Mouse (Mus musculus): ENCODE measurements around the gene AC124502.3. TPM values are rescaled to one million over a fixed set of nuclear protein-coding genes. Genes with fewer than 3 reads are reported as not detected.
"Not testable (repeated sequence)": the region's sequence is repeated elsewhere in the genome, so short reads cannot be mapped to it uniquely, and the experiment has no call there.

AC124502.3 gene
- polyA plus RNA-seq, 1 experiment from 2014 or later: 2.4 TPM

DNA sequence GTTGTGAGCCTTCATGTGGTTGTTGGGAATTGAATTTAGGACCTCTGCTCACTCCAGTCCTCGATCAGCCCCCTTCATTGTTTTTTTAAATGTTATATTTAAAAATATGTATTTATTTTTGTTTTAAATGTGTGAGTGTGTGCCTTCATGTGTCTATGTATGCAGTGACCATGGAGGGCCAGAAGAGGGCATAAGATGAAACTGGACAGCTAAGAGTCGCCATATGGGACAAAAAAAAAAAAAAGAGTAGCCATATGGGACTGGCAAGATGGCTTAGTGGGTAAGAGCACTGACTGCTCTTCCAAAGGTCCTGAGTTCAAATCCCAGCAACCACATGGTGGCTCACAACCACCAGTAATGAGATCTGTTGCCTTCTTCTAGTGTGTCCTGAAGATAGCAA, 35.0 kb upstream of the AC124502.3 start:
- not testable (repeated sequence) for ATAC-seq (ENCODE audit: insufficient number of reproducible peaks, insufficient read depth, low FRiP score, low TSS enrichment, low read depth); H3K27ac ChIP-seq; H3K9ac ChIP-seq (replicated peaks); H3K36me3 ChIP-seq; H3K4me2 ChIP-seq; H3K4me3 ChIP-seq (replicated peaks); H3K4me1 ChIP-seq (replicated peaks)
- Histone ChIP-seq H3K27me3 (peaks cover 18% of the 10 kb centered on the region), H3K9me3 (peaks cover 13% of the 10 kb centered on the region; the same call in 1 of the 2 replicates)
- WGBS: 56% methylated on average over 2 of the region's 2 CpGs

DNA sequence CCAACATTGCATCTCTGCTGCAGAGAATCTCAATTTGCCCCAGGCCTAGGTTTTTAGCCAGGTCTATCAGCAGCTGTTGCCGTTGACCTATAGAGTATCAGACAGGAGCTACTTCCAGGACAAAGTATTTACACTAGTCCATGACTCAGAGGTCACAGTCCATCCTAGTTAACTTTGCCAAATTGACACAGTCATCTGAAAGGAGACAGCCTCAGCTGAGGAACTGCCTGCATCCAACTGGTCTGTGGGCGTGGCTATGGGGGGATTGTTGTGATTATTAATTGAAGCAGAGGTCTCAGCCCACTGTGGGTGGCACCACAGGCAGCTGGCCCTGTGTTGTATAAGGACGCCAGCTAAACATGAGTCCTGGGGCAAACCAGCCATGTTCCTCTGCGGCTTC, 33.8 kb upstream of the AC124502.3 start:
- Histone ChIP-seq H3K27ac (no peak overlapping the region), H3K36me3 (no peaks in the 10 kb centered on the region), H3K9me3 (peaks cover 13% of the 10 kb centered on the region; the same call in 1 of the 2 replicates), H3K4me3 (replicated peaks) (no peak overlapping the region), H3K9ac (replicated peaks) (no peak overlapping the region), H3K4me1 (replicated peaks) (peaks cover 8% of the 10 kb centered on the region), H3K4me2 (no peak overlapping the region), H3K27me3 (peaks cover 14% of the 10 kb centered on the region)
- 71% methylated on average over 4 of the region's 4 CpGs for WGBS
- ATAC-seq (ENCODE audit: insufficient number of reproducible peaks, insufficient read depth, low FRiP score, low TSS enrichment, low read depth): no peak

GRCm38 (mm10) chr19:5013138-5013537, 25.6 kb upstream of the AC124502.3 start:
- Histone ChIP-seq H3K27ac (no peak overlapping the region), H3K4me1 (replicated peaks) (peaks cover 9% of the 10 kb centered on the region), H3K4me2 (no peak overlapping the region), H3K9ac (replicated peaks) (no peak overlapping the region), H3K4me3 (replicated peaks) (no peak overlapping the region), H3K36me3 (no peaks in the 10 kb centered on the region), H3K27me3 (no peaks in the 10 kb centered on the region), H3K9me3 (no peaks in the 10 kb centered on the region)
- 63% methylated on average over 8 of the region's 8 CpGs for WGBS
- no peak for ATAC-seq (ENCODE audit: insufficient number of reproducible peaks, insufficient read depth, low FRiP score, low TSS enrichment, low read depth)

DNA sequence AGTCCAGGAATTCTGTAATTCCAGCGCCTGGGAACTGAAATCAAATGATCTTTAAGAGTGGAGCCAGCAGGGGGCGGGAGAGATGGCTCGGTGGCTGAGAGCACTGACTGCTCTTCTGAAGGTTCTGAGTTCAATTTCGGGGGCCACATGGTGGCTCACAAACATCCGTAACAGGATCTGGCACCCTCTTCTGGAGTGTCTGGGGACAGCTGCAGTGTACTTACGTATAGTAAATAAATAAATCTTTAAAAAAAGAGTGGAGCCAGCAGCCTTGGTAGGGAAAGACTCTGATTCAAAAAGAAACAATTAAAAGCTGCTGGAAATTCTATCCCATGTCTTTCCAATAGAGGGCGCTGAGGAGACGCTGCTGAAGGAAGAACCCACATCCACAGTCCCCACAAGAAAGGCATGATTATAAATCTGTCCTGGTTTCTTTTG, 23.7 kb upstream of the AC124502.3 start:
- no peak for ATAC-seq (ENCODE audit: insufficient number of reproducible peaks, insufficient read depth, low FRiP score, low TSS enrichment, low read depth)
- H3K4me2 ChIP-seq: no peak overlapping the region
- no peaks in the 10 kb centered on the region for H3K9me3 ChIP-seq
- H3K27ac ChIP-seq: no peak overlapping the region
- no peak overlapping the region for H3K9ac ChIP-seq (replicated peaks)
- peaks cover 9% of the 10 kb centered on the region for H3K4me1 ChIP-seq (replicated peaks)
- no peaks in the 10 kb centered on the region for H3K27me3 ChIP-seq
- 21% methylated on average over 8 of the region's 8 CpGs for WGBS
- H3K36me3 ChIP-seq: no peaks in the 10 kb centered on the region
- H3K4me3 ChIP-seq (replicated peaks): no peak overlapping the region

DNA sequence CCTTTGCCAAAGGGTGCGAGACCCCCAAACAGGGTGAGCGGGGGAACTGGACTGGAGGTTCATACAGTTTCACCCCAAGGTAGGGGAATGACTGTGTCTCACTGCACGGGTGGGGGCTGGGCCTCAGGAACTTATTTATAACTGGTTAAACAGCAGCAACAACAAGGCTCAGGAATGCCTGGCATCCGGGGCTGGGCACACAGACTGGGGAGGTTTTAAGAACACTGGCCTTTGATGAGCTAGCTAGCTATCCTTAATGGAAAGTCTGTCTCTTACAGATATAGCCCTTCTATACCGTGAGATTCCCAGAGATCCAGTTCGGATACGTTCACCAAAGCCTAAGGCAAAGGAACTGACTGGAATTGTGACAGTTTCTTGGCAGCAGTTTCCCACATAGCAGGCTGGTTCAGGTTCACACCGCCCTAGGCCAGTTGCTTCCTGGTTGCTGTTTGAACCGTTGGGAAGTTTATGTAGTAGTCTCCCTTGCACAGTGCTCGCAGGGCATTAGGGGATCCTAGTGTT, 22.4 kb upstream of the AC124502.3 start:
- WGBS: 34% methylated on average over 10 of the region's 10 CpGs
- Histone ChIP-seq H3K27me3 (no peaks in the 10 kb centered on the region), H3K27ac (peak overlapping the region; percentile 32; the same call in 1 of the 2 replicates), H3K9me3 (no peaks in the 10 kb centered on the region), H3K4me3 (replicated peaks) (no peak overlapping the region), H3K9ac (replicated peaks) (peak overlapping the region; percentile 27; the same call in 1 of the 2 replicates), H3K4me2 (0 out of 2 replicates have a peak overlapping the region, but pooled peaks have one; percentile 15), H3K36me3 (no peaks in the 10 kb centered on the region), H3K4me1 (replicated peaks) (peaks cover 9% of the 10 kb centered on the region)
- no peak for ATAC-seq (ENCODE audit: insufficient number of reproducible peaks, insufficient read depth, low FRiP score, low TSS enrichment, low read depth)

- H3K27me3 ChIP-seq: no peaks in the 10 kb centered on the region
- H3K27ac ChIP-seq: peak overlapping the region; percentile 23; the same call in 1 of the 2 replicates
- H3K9ac ChIP-seq (replicated peaks): peak overlapping the region; percentile 27; the same call in 1 of the 2 replicates
- H3K4me3 ChIP-seq (replicated peaks): no peak overlapping the region
- H3K4me1 ChIP-seq (replicated peaks): peaks cover 9% of the 10 kb centered on the region
- H3K4me2 ChIP-seq: 0 out of 2 replicates have a peak overlapping the region, but pooled peaks have one; percentile 15
- 22% methylated on average over 12 of the region's 12 CpGs for WGBS
- no peaks in the 10 kb centered on the region for H3K36me3 ChIP-seq
- no peaks in the 10 kb centered on the region for H3K9me3 ChIP-seq
- ATAC-seq (ENCODE audit: insufficient number of reproducible peaks, insufficient read depth, low FRiP score, low TSS enrichment, low read depth): 0 out of 2 replicates have a peak, but pooled peaks have one; percentile 37
Observed at GRCm38 (mm10) chr19:5016782-5017181, 21.9 kb upstream of the AC124502.3 start.

- Histone ChIP-seq H3K27ac (no peak overlapping the region), H3K27me3 (no peaks in the 10 kb centered on the region), H3K9me3 (no peaks in the 10 kb centered on the region), H3K9ac (replicated peaks) (no peak overlapping the region), H3K4me3 (replicated peaks) (no peak overlapping the region), H3K36me3 (no peaks in the 10 kb centered on the region), H3K4me2 (no peak overlapping the region), H3K4me1 (replicated peaks) (peaks cover 9% of the 10 kb centered on the region)
- WGBS: 90% methylated on average over 4 of the region's 4 CpGs
- ATAC-seq (ENCODE audit: insufficient number of reproducible peaks, insufficient read depth, low FRiP score, low TSS enrichment, low read depth): no peak
Observed at GRCm38 (mm10) chr19:5017611-5018010, 21.1 kb upstream of the AC124502.3 start.

GRCm38 (mm10) chr19:5018191-5018590, 20.5 kb upstream of the AC124502.3 start:
- whole genome bisulfite sequencing: 79% methylated on average over 3 of the region's 3 CpGs
- Histone ChIP-seq H3K4me2 (no peak overlapping the region), H3K4me3 (replicated peaks) (no peak overlapping the region), H3K27ac (no peak overlapping the region), H3K27me3 (no peaks in the 10 kb centered on the region), H3K9ac (replicated peaks) (no peak overlapping the region), H3K36me3 (no peaks in the 10 kb centered on the region), H3K4me1 (replicated peaks) (peaks cover 9% of the 10 kb centered on the region), H3K9me3 (no peaks in the 10 kb centered on the region)
- ATAC-seq (ENCODE audit: insufficient number of reproducible peaks, insufficient read depth, low FRiP score, low TSS enrichment, low read depth): no peak

DNA sequence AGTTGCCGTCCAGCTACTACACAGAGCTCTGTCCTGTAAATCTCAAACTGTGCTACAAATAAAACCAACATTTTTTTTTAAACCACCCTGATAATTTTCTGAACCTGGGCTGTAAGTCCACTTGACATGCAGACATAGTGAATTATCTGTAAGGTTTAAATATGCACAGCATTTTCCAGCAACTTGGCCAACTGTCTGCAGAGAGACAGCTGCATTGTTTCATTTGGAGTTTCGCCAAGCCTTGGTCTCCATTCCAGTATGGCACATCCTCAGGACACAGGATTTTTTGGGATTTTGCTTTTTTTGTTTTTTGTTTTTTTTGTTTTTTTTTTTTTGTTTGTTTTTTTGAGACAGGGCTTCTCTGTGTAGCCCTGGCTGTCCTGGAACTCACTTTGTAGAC, 17.3 kb upstream of the AC124502.3 start:
- Histone ChIP-seq H3K27me3 (no peaks in the 10 kb centered on the region), H3K9ac (replicated peaks) (no peak overlapping the region), H3K27ac (no peak overlapping the region), H3K9me3 (no peaks in the 10 kb centered on the region), H3K4me3 (replicated peaks) (no peak overlapping the region), H3K4me1 (replicated peaks) (peaks cover 8% of the 10 kb centered on the region), H3K36me3 (0 out of 2 replicates have a peak, but pooled peaks cover under 1% of the 10 kb centered on the region), H3K4me2 (no peak overlapping the region)
- WGBS: 94% methylated on average over 2 of the region's 2 CpGs
- ATAC-seq (ENCODE audit: insufficient number of reproducible peaks, insufficient read depth, low FRiP score, low TSS enrichment, low read depth): no peak

DNA sequence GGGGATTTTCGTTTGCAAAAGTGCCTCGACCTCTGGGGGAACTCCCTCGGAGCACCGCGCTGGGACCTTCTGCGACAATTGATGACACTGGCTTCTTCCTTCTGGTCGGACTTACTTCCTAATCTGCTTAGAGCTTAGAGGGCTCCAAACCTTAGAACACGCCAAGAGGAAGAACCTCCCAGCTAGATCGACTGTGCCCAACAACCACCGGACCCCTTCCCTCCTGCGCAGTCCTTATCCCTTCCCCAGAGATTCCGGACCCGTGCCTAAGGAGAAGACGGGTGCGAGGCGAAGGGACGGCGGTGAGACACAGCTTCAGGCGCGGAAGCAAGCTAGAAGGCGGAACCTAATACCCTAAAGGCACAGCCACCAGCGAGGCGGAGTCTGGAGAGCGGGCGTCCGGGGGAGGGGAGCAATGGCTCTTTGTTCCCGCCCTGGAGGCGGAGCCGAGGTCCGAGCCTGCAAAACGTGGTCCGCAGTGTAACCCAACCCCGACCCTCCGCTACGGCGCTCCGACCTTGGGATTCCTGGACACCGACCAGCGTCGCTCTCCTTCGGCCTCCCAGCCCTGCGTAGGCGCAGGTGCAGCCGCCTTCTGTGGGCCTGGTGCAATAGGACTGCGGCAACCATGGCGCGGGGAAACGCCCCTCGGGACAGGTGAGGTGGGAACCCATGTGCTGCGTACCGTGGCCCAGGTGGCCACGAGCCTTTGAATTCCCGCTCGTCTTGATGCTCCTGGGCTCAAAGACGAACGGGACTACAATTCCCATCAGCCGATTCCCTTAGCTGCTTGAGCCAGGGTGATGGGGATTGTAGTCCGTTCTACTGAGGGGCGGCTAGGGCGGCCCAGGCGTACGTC, 14.8 kb upstream of the AC124502.3 start, which contains the start of gene Slc29a2:
Gene Slc29a2 (plus strand): TSS at position 240 of the 859 bp plus-strand sequence.
- WGBS: under 1% methylated on average over 62 of the region's 62 CpGs
- ATAC-seq (ENCODE audit: insufficient number of reproducible peaks, insufficient read depth, low FRiP score, low TSS enrichment, low read depth): peak; percentile 86
- peak within 1 kb of the TSS; percentile 83 for H3K4me2 ChIP-seq

DNA sequence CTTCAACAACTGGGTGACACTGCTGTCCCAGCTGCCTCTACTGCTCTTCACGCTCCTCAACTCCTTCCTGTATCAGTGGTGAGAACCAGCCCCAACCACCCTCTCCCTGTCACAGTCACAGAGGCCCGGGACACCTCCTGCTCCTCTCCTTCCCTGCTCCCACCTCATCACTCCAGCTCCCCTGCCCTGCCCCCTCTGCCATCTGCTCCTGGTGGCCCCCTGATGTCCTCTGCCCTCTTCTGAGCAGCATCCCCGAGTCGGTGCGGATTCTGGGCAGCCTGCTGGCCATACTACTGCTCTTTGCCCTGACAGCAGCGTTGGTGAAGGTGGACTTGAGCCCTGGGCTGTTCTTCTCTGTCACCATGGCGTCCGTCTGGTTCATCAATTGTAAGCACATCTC, 12.6 kb upstream of the AC124502.3 start:
- H3K27ac ChIP-seq: no peak overlapping the region
- H3K9ac ChIP-seq (replicated peaks): no peak overlapping the region
- peaks cover 48% of the 10 kb centered on the region for H3K36me3 ChIP-seq
- no peaks in the 10 kb centered on the region for H3K27me3 ChIP-seq
- 94% methylated on average over 8 of the region's 8 CpGs for WGBS
- peaks cover 5% of the 10 kb centered on the region; the same call in 1 of the 2 replicates for H3K4me1 ChIP-seq (replicated peaks)
- no peak for ATAC-seq (ENCODE audit: insufficient number of reproducible peaks, insufficient read depth, low FRiP score, low TSS enrichment, low read depth)
- H3K4me3 ChIP-seq (replicated peaks): no peak overlapping the region
- H3K9me3 ChIP-seq: no peaks in the 10 kb centered on the region
- H3K4me2 ChIP-seq: no peak overlapping the region

More for the DNA sequence above, 14.8 kb upstream of the AC124502.3 start, which contains the start of gene Slc29a2:
- Histone ChIP-seq H3K4me3 (replicated peaks) (peak within 1 kb of the TSS; percentile 67), H3K4me1 (replicated peaks) (peaks cover 5% of the 10 kb centered on the region; the same call in 1 of the 2 replicates), H3K9me3 (no peaks in the 10 kb centered on the region), H3K27ac (peak within 1 kb of the TSS; percentile 90), H3K9ac (replicated peaks) (peak within 1 kb of the TSS; percentile 76), H3K27me3 (no peaks in the 10 kb centered on the region), H3K36me3 (peaks cover 25% of the 10 kb centered on the region)
